Mouse (Mus musculus): ENCODE results near the gene Xpnpep2. TPM values are rescaled to one million over a fixed set of nuclear protein-coding genes. Genes with fewer than 3 reads are reported as not detected.

The Xpnpep2 gene
- total and polyA plus RNA-seq, 2 experiments from 2014 or later: 0.66 TPM; not detected in 1

- Histone ChIP-seq H3K4me3 (ENCODE audit: low read depth, low read length) (no peak overlapping the region), H3K27me3 (ENCODE audit: control insufficient read depth, insufficient read depth, low read length) (no peaks in the 10 kb centered on the region), H3K9me3 (replicated peaks; ENCODE audit: control insufficient read depth, low read length) (no peaks in the 10 kb centered on the region), H3K36me3 (replicated peaks; ENCODE audit: control insufficient read depth, insufficient read depth, low read length) (no peaks in the 10 kb centered on the region), H3K9ac (replicated peaks; ENCODE audit: low read depth, low read length) (no peak overlapping the region), H3K4me2 (ENCODE audit: low read depth, low read length) (no peak overlapping the region), H3K4me1 (ENCODE audit: control insufficient read depth, insufficient read depth) (no peaks in the 10 kb centered on the region), H3K27ac (ENCODE audit: low read depth) (no peak overlapping the region)
- WGBS: 67% methylated on average over 1 of the region's 1 CpGs
- DNase-seq (ENCODE audit: low spot score) (no peak), ATAC-seq (ENCODE audit: insufficient read depth, low read depth) (no peak)
- TF ChIP-seq EP300 (IDR thresholded peaks at IDR 0.05; ENCODE audit: low read depth): no peak
- TF ChIP-seq CTCF (IDR thresholded peaks at IDR 0.05; ENCODE audit: low read depth): no peak
Measured at GRCm38 (mm10) chrX:48170368-48170767, 61.8 kb downstream of the Xpnpep2 start.

GRCm38 (mm10) chrX:48181844-48182243 lies 73.3 kb downstream of the Xpnpep2 start:
- no peak for DNase-seq (ENCODE audit: low spot score)
- no peaks in the 10 kb centered on the region for H3K27me3 ChIP-seq (ENCODE audit: control insufficient read depth, insufficient read depth, low read length)
- H3K27ac ChIP-seq (ENCODE audit: low read depth): no peak overlapping the region
- H3K9me3 ChIP-seq (replicated peaks; ENCODE audit: control insufficient read depth, low read length): no peaks in the 10 kb centered on the region
- H3K36me3 ChIP-seq (replicated peaks; ENCODE audit: control insufficient read depth, insufficient read depth, low read length): 0 out of 2 replicates have a peak, but pooled peaks cover 10% of the 10 kb centered on the region
- whole genome bisulfite sequencing: 40% methylated on average over 6 of the region's 6 CpGs
- H3K9ac ChIP-seq (replicated peaks; ENCODE audit: low read depth, low read length): no peak overlapping the region
- no peak for ATAC-seq (ENCODE audit: insufficient read depth, low read depth)
- no peak overlapping the region for H3K4me3 ChIP-seq (ENCODE audit: low read depth, low read length)
- TF ChIP-seq CTCF (IDR thresholded peaks at IDR 0.05; ENCODE audit: low read depth) (no peak), EP300 (IDR thresholded peaks at IDR 0.05; ENCODE audit: low read depth) (no peak)
- no peak overlapping the region for H3K4me2 ChIP-seq (ENCODE audit: low read depth, low read length)
- no peaks in the 10 kb centered on the region for H3K4me1 ChIP-seq (ENCODE audit: control insufficient read depth, insufficient read depth)

- H3K4me1 ChIP-seq (ENCODE audit: control insufficient read depth, insufficient read depth): no peaks in the 10 kb centered on the region
- DNase-seq (ENCODE audit: low spot score) (no peak), ATAC-seq (ENCODE audit: insufficient read depth, low read depth) (no peak)
- H3K9ac ChIP-seq (replicated peaks; ENCODE audit: low read depth, low read length): no peak overlapping the region
- H3K36me3 ChIP-seq (replicated peaks; ENCODE audit: control insufficient read depth, insufficient read depth, low read length): 0 out of 2 replicates have a peak, but pooled peaks cover 3% of the 10 kb centered on the region
- H3K27me3 ChIP-seq (ENCODE audit: control insufficient read depth, insufficient read depth, low read length): no peaks in the 10 kb centered on the region
- TF ChIP-seq EP300 (IDR thresholded peaks at IDR 0.05; ENCODE audit: low read depth): no peak
- H3K9me3 ChIP-seq (replicated peaks; ENCODE audit: control insufficient read depth, low read length): no peaks in the 10 kb centered on the region
- no peak overlapping the region for H3K4me2 ChIP-seq (ENCODE audit: low read depth, low read length)
- no peak overlapping the region for H3K27ac ChIP-seq (ENCODE audit: low read depth)
- no peak overlapping the region for H3K4me3 ChIP-seq (ENCODE audit: low read depth, low read length)
- WGBS: 84% methylated on average over 3 of the region's 3 CpGs
Measured at GRCm38 (mm10) chrX:48184703-48185102, 76.2 kb downstream of the Xpnpep2 start.

Other genes with a start within 250 kb of the Xpnpep2 start
- gene Smarca1, start 215.8 kb upstream of the Xpnpep2 start, total RNA-seq (2014; rRNA removed; ENCODE audit: low replicate concordance): 5.0 and 9.6 TPM in 2 replicates
- gene Smarca1, start 215.8 kb upstream of the Xpnpep2 start, polyA plus RNA-seq (2015; fragmentation: Nextera tagmentation; extraction: Ambion mirVana): 10.4 and 11.0 TPM in 2 replicates
- gene Ocrl, start 196.3 kb upstream of the Xpnpep2 start, total RNA-seq (2014; rRNA removed; ENCODE audit: low replicate concordance): 9.0 and 16.5 TPM in 2 replicates
- 6.0 and 6.1 TPM in 2 replicates for gene Ocrl, start 196.3 kb upstream of the Xpnpep2 start, polyA plus RNA-seq (2015; fragmentation: Nextera tagmentation; extraction: Ambion mirVana)
- 15.0 and 18.6 TPM in 2 replicates for gene Apln, start 73.9 kb upstream of the Xpnpep2 start, total RNA-seq (2014; rRNA removed; ENCODE audit: low replicate concordance)
- gene Apln, start 73.9 kb upstream of the Xpnpep2 start, polyA plus RNA-seq (2015; fragmentation: Nextera tagmentation; extraction: Ambion mirVana): 6.3 and 7.6 TPM in 2 replicates
- gene Sash3, start 37.7 kb downstream of the Xpnpep2 start, total RNA-seq (2014; rRNA removed; ENCODE audit: low replicate concordance): 0.61 and 5.7 TPM in 2 replicates
- gene Sash3, start 37.7 kb downstream of the Xpnpep2 start, polyA plus RNA-seq (2015; fragmentation: Nextera tagmentation; extraction: Ambion mirVana): 0.52 and 0.67 TPM in 2 replicates
- gene Zdhhc9, start 100.2 kb downstream of the Xpnpep2 start, total RNA-seq (2014; rRNA removed; ENCODE audit: low replicate concordance): 14.6 and 15.4 TPM in 2 replicates
- 2.3 and 2.7 TPM in 2 replicates for gene Zdhhc9, start 100.2 kb downstream of the Xpnpep2 start, polyA plus RNA-seq (2015; fragmentation: Nextera tagmentation; extraction: Ambion mirVana)
- gene Utp14a, start 148.1 kb downstream of the Xpnpep2 start, total RNA-seq (2014; rRNA removed; ENCODE audit: low replicate concordance): 3.4 and 6.0 TPM in 2 replicates
- 9.6 and 9.9 TPM in 2 replicates for gene Utp14a, start 148.1 kb downstream of the Xpnpep2 start, polyA plus RNA-seq (2015; fragmentation: Nextera tagmentation; extraction: Ambion mirVana)
- 4.3 and 7.2 TPM in 2 replicates for gene Bcorl1, start 232.6 kb downstream of the Xpnpep2 start, total RNA-seq (2014; rRNA removed; ENCODE audit: low replicate concordance)
- 2.0 TPM in 2 replicates for gene Bcorl1, start 232.6 kb downstream of the Xpnpep2 start, polyA plus RNA-seq (2015; fragmentation: Nextera tagmentation; extraction: Ambion mirVana)

Measured in heart, postnatal 0 days (tissue).